Mouse (Mus musculus) hematopoietic stem cell, adult 5-6 weeks (primary cell): Measurements from ENCODE around the gene Sgpp2. TPM values are rescaled to one million over a fixed set of nuclear protein-coding genes. Genes with fewer than 3 reads are reported as not detected.

Experiments
- total RNA-seq: library from RNA; stranded (forward); fragments of 172-1452, 232-1000 nt; gene quantifications from 2 replicates; pipeline ENCODE4 v1.2.3, GENCODE M21; 2017

The Sgpp2 gene
- total RNA-seq, 1 experiment from 2014 or later = 0.15 TPM

Other genes starting within 250 kb of the Sgpp2 start
- not detected in 2 replicates for gene Pax3, start 113.2 kb upstream of the Sgpp2 start, total RNA-seq
- 61.9 and 66.9 TPM in 2 replicates for gene Farsb, start 178.6 kb downstream of the Sgpp2 start, total RNA-seq
- gene Mogat1, start 200.6 kb downstream of the Sgpp2 start, total RNA-seq = not detected in 2 replicates
- gene BC035947, start 201.8 kb downstream of the Sgpp2 start, total RNA-seq = not detected in 2 replicates